Mouse (Mus musculus) hindbrain, embryonic 16.5 days (tissue): ENCODE data around the gene Wdr76. TPM values are rescaled to one million over a fixed set of nuclear protein-coding genes. Genes with fewer than 3 reads are reported as not detected.

Experiments
- ATAC-seq: fragments of 200-750 bp; cut with Nextera tagmentation; 2 replicates; pipeline ENCODE4 v1.8.0; 2017; ENCODE audit warnings: moderate TSS enrichment, moderate library complexity
- H3K27ac ChIP-seq: fragments of 300-500 bp; sonication (generic); 2 replicates; pipeline ENCODE4 v1.5.1; 2014; ENCODE audit warnings: low read depth, mild to moderate bottlenecking, control low read depth, low read length, moderate library complexity
- H3K27me3 ChIP-seq: fragments of 300-500 bp; sonication (generic); replicated peaks from 2 replicates; pipeline ENCODE4 v1.6.1; 2014; ENCODE audit warnings: low read length; ENCODE audit not compliant: control insufficient read depth, insufficient read depth
- H3K36me3 ChIP-seq: fragments of 300-500 bp; sonication (generic); 2 replicates; pipeline ENCODE4 v1.6.1; 2014; ENCODE audit warnings: mild to moderate bottlenecking, low read length, moderate library complexity, mixed read lengths; ENCODE audit not compliant: control insufficient read depth, insufficient read depth
- H3K4me1 ChIP-seq: fragments of 300-500 bp; sonication (generic); 2 replicates; pipeline ENCODE4 v1.6.1; 2014; ENCODE audit warnings: low read depth, low read length; ENCODE audit not compliant: control insufficient read depth, insufficient read depth
- H3K4me2 ChIP-seq: fragments of 300-500 bp; sonication (generic); 2 replicates; pipeline ENCODE4 v1.6.1; 2014; ENCODE audit warnings: mild to moderate bottlenecking, low read length, control low read depth, moderate library complexity
- H3K4me3 ChIP-seq: fragments of 300-500 bp; sonication (generic); 2 replicates; pipeline ENCODE4 v1.5.1; 2014; ENCODE audit warnings: mild to moderate bottlenecking, low read length, control low read depth, moderate library complexity
- H3K9ac ChIP-seq: fragments of 300-500 bp; sonication (generic); 2 replicates; pipeline ENCODE4 v1.6.1; 2014; ENCODE audit warnings: low read depth, mild to moderate bottlenecking, control low read depth, low read length, moderate library complexity
- H3K9me3 ChIP-seq: fragments of 300-500 bp; sonication (generic); 2 replicates; pipeline ENCODE4 v1.6.1; 2014; ENCODE audit warnings: mild to moderate bottlenecking, low read length, moderate library complexity; ENCODE audit not compliant: control insufficient read depth
- WGBS: fragments of 180-500 bp; shearing (Covaris S2); extraction: QIAGEN DNeasy Blood & Tissue Kit; methylation state at CpG from one replicate; pipeline ENCODE4 v1.1.7; 2014; 5-methylcytosine and 5-hydroxymethylcytosine counted together
- polyA plus RNA-seq: library from polyadenylated mRNA; unstranded; fragments of >200 nt; fragmentation: Nextera tagmentation; extraction: Ambion mirVana; gene quantifications from 2 replicates; pipeline ENCODE4 v1.2.1, GENCODE M21; 2015

Wdr76 gene
- polyA plus RNA-seq, 1 experiment from 2014 or later = 3.2 TPM

DNA sequence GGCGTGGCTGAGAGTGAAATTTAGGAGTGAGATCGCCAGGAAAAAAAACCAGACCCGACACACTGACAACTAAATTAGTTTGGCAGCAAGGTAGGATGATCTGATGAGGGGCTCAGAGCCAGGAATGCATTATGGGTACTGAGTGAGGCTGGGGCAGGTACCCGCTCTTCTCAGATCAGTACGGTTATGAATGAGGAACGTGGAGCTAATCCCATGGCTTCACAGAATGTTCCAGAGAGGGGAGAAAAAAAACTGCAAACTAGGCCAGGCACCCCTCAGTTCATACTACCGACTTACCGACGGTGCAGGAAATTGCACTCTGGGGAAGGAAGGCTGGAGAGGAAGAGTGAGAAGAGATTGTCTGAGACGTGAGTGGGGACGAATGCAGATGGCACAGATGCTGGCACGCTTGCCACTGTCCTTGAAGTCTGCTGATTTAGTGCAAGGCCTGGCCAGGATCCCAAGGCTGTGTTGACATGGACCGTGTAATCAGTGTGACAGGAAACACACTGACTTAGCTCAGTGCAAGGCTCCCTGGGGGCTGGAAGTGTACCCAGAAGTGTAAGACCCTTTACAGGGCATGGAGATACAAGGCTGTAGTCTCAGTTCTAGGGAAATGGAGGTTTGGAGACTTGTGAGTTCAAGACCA, 77.1 kb downstream of the Wdr76 start:
- 39% methylated on average over 13 of the region's 13 CpGs for WGBS
- no peak overlapping the region for H3K9ac ChIP-seq
- H3K27ac ChIP-seq = peak overlapping the region; percentile 60
- peaks cover 14% of the 10 kb centered on the region for H3K4me1 ChIP-seq
- H3K9me3 ChIP-seq = no peaks in the 10 kb centered on the region
- no peak overlapping the region for H3K4me2 ChIP-seq
- H3K36me3 ChIP-seq = no peaks in the 10 kb centered on the region
- H3K4me3 ChIP-seq = no peak overlapping the region
- peak; percentile 83 for ATAC-seq
- no peaks in the 10 kb centered on the region for H3K27me3 ChIP-seq

- Histone ChIP-seq H3K4me1 (peaks cover 17% of the 10 kb centered on the region), H3K4me2 (no peak overlapping the region)
- WGBS = 81% methylated on average over 5 of the region's 5 CpGs
Measured at GRCm38 (mm10) chr2:121584705-121585104, 78.2 kb downstream of the Wdr76 start.

GRCm38 (mm10) chr2:121587523-121588308, 81.2 kb downstream of the Wdr76 start:
- Histone ChIP-seq H3K4me3 (no peak overlapping the region), H3K9me3 (no peaks in the 10 kb centered on the region), H3K4me2 (no peak overlapping the region), H3K27me3 (no peaks in the 10 kb centered on the region), H3K4me1 (peaks cover 16% of the 10 kb centered on the region), H3K9ac (no peak overlapping the region), H3K36me3 (no peaks in the 10 kb centered on the region), H3K27ac (peak overlapping the region; percentile 63)
- WGBS = 35% methylated on average over 12 of the region's 12 CpGs
- peak; percentile 57; the same call in 1 of the 2 replicates for ATAC-seq

More at GRCm38 (mm10) chr2:121584705-121585104, 78.2 kb downstream of the Wdr76 start:
- Histone ChIP-seq H3K9ac (no peak overlapping the region), H3K9me3 (no peaks in the 10 kb centered on the region), H3K36me3 (no peaks in the 10 kb centered on the region), H3K27ac (no peak overlapping the region), H3K27me3 (no peaks in the 10 kb centered on the region), H3K4me3 (no peak overlapping the region)
- no peak for ATAC-seq

GRCm38 (mm10) chr2:121588309-121588694, 81.8 kb downstream of the Wdr76 start:
- Histone ChIP-seq H3K4me1 (peaks cover 12% of the 10 kb centered on the region), H3K36me3 (no peaks in the 10 kb centered on the region), H3K9me3 (no peaks in the 10 kb centered on the region), H3K4me2 (no peak overlapping the region), H3K27ac (peak overlapping the region; percentile 63), H3K27me3 (no peaks in the 10 kb centered on the region), H3K9ac (no peak overlapping the region), H3K4me3 (no peak overlapping the region)
- 30% methylated on average over 4 of the region's 4 CpGs for WGBS
- peak; percentile 52 for ATAC-seq

DNA sequence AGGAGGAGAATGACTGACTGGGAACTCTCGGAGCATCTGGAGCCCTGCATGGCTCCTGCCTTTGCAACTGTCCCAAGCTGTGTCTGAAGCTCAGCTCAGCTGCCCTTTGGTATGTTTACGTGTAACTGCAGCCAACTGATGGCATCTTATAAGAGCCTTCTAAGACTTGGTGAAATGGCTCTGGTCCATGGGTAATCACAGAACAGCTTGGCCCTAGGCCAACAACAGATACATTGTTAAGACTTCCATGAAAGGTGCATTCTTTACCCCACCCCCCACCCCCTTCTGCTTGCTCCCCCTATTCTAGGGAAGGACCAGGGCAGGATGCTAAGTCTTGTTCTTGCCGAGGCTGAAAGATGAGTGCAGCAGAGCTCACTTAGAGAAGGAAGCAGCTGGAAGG, 87.6 kb downstream of the Wdr76 start:
- Histone ChIP-seq H3K27ac (no peak overlapping the region), H3K9me3 (no peaks in the 10 kb centered on the region), H3K4me3 (no peak overlapping the region), H3K4me2 (no peak overlapping the region), H3K4me1 (peaks cover 2% of the 10 kb centered on the region; the same call in 1 of the 2 replicates), H3K36me3 (no peaks in the 10 kb centered on the region), H3K27me3 (no peaks in the 10 kb centered on the region), H3K9ac (no peak overlapping the region)
- 44% methylated on average over 3 of the region's 3 CpGs for WGBS
- no peak for ATAC-seq

Other genes with a start within 250 kb of the Wdr76 start
- gene Trp53bp1, start 235.3 kb upstream of the Wdr76 start, polyA plus RNA-seq = 134 and 146 TPM in 2 replicates
- 29.6 and 46.5 TPM in 2 replicates for gene Map1a, start 217.1 kb upstream of the Wdr76 start, polyA plus RNA-seq
- 22.6 and 23.2 TPM in 2 replicates for gene Ppip5k1, start 151.3 kb upstream of the Wdr76 start, polyA plus RNA-seq
- 137 and 165 TPM in 2 replicates for gene Ckmt1, start 149.0 kb upstream of the Wdr76 start, polyA plus RNA-seq
- 0.03 and 0.04 TPM in 2 replicates for gene Strc, start 119.6 kb upstream of the Wdr76 start, polyA plus RNA-seq
- gene Pdia3, start 92.9 kb upstream of the Wdr76 start, polyA plus RNA-seq = 379 and 403 TPM in 2 replicates
- 3.5 and 3.6 TPM in 2 replicates for gene Catsper2, start 92.9 kb upstream of the Wdr76 start, polyA plus RNA-seq
- gene Ell3, start 62.4 kb upstream of the Wdr76 start, polyA plus RNA-seq = 2.4 and 3.0 TPM in 2 replicates
- 254 and 262 TPM in 2 replicates for gene Serf2, start 57.5 kb upstream of the Wdr76 start, polyA plus RNA-seq
- gene Hypk, start 53.4 kb upstream of the Wdr76 start, polyA plus RNA-seq = 99.2 and 122 TPM in 2 replicates
- gene Serinc4, start 49.9 kb upstream of the Wdr76 start, polyA plus RNA-seq = 0.95 and 1.2 TPM in 2 replicates
- 68.2 and 71.2 TPM in 2 replicates for gene Mfap1b, start 32.7 kb upstream of the Wdr76 start, polyA plus RNA-seq
- 28.4 and 28.6 TPM in 2 replicates for gene Mfap1a, start 58 bp upstream of the Wdr76 start, polyA plus RNA-seq